Mouse (Mus musculus): ENCODE results near the gene Med4.

GRCm38 (mm10) chr14:73475506-73475905, 34.3 kb upstream of the Med4 start:
- TF ChIP-seq CTCF (IDR thresholded peaks at IDR 0.05) (no peak), POLR2A (IDR thresholded peaks at IDR 0.05; ENCODE audit: insufficient read depth, low read depth, low read length) (peak; percentile 47; the same call in 1 of the 2 replicates), EP300 (IDR thresholded peaks at IDR 0.05; ENCODE audit: insufficient read depth, low read depth, low read length) (peak; percentile 86)
